Mouse (Mus musculus) C2C12 (cell line): ENCODE data around the gene Fam213b. TPM values are rescaled to one million over a fixed set of nuclear protein-coding genes. Genes with fewer than 3 reads are reported as not detected.

Experiments
- H3K27me3 ChIP-seq: one replicate; pipeline ENCODE4 v1.6.1; 2011; ENCODE audit not compliant: control insufficient read depth, insufficient read depth, insufficient read length
- H3K36me3 ChIP-seq: one replicate; pipeline ENCODE4 v1.6.1; 2011; ENCODE audit not compliant: control insufficient read depth, insufficient read depth
- H3K4me3 ChIP-seq: one replicate; pipeline ENCODE4 v1.5.1; 2011; ENCODE audit warnings: mild to moderate bottlenecking, control low read depth; ENCODE audit not compliant: poor library complexity, insufficient read depth, severe bottlenecking
- H3K79me2 ChIP-seq: one replicate; pipeline ENCODE4 v1.6.1; 2011; ENCODE audit not compliant: control insufficient read depth, insufficient read depth
- H3K79me3 ChIP-seq: one replicate; pipeline ENCODE4 v1.6.1; 2011; ENCODE audit warnings: low read depth, control low read depth
- H3ac ChIP-seq: one replicate; pipeline ENCODE3; 2011; ENCODE audit warnings: low read depth; ENCODE audit not compliant: control insufficient read depth, insufficient read length
- CEBPB ChIP-seq: IDR thresholded peaks from one replicate; pipeline ENCODE4 v1.6.1; 2011; ENCODE audit warnings: low read depth, mild to moderate bottlenecking, control low read depth, moderate library complexity
- CTCF ChIP-seq: IDR thresholded peaks from one replicate; pipeline ENCODE4 v1.5.1; 2011; ENCODE audit not compliant: control insufficient read depth, insufficient read depth, insufficient read length
- FOSL1 ChIP-seq: IDR thresholded peaks from one replicate; pipeline ENCODE4 v1.8.0; 2011; ENCODE audit warnings: mild to moderate bottlenecking, low read length; ENCODE audit not compliant: poor library complexity, insufficient read depth, severe bottlenecking
- MAX ChIP-seq: IDR thresholded peaks from one replicate; pipeline ENCODE4 v1.6.1; 2011; ENCODE audit warnings: mild to moderate bottlenecking, control low read depth
- MYOD1 ChIP-seq: IDR thresholded peaks from one replicate; pipeline ENCODE4 v1.6.1; 2011; ENCODE audit warnings: low read depth; ENCODE audit not compliant: control insufficient read depth, insufficient read length
- MYOG ChIP-seq: IDR thresholded peaks from one replicate; pipeline ENCODE4 v1.6.1; 2011; ENCODE audit not compliant: control insufficient read depth, insufficient read length; ENCODE audit errors: extremely low read depth
- USF1 ChIP-seq: IDR thresholded peaks from one replicate; pipeline ENCODE4 v1.6.1; 2011; ENCODE audit warnings: low read depth, mild to moderate bottlenecking, control low read depth, moderate library complexity
- polyA plus RNA-seq: library from polyadenylated mRNA; unstranded; fragments of >200 nt; fragmentation: generic; extraction: Trizol; gene quantifications from one replicate; pipeline ENCODE4 v1.2.1, GENCODE M21; 2012; ENCODE audit warnings: missing spikeins

Gene Fam213b
- polyA plus RNA-seq, 1 experiment: 1.9 TPM

DNA sequence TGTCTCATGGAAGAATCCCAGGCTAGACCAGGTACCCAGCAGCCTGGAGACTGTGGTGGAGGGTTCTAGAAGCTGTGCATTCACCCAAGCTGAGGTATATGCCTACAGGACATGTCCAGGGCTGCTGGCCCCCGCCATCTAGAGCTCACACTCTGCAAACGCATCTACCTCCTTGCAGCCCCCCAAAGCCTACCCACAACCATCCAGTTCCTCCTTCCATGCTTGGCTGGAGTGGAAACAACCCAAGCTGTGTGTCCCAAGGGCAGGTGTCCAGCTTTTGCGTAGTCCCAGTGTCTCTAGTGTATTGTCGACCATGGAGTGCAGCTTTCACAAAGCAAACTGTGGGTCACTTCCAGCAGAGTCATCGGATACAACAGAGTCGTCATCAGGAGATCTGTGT, 31.7 kb downstream of the Fam213b start:
- Histone ChIP-seq H3K79me3 (no peaks in the 10 kb centered on the region), H3K4me3 (no peak overlapping the region), H3K27me3 (peaks cover 41% of the 10 kb centered on the region), H3ac (no peak overlapping the region), H3K36me3 (no peaks in the 10 kb centered on the region), H3K79me2 (no peaks in the 10 kb centered on the region)
- TF ChIP-seq FOSL1 (no peak), MAX (no peak), MYOD1 (no peak), CTCF (no peak), CEBPB (no peak), MYOG (no peak), USF1 (no peak)

DNA sequence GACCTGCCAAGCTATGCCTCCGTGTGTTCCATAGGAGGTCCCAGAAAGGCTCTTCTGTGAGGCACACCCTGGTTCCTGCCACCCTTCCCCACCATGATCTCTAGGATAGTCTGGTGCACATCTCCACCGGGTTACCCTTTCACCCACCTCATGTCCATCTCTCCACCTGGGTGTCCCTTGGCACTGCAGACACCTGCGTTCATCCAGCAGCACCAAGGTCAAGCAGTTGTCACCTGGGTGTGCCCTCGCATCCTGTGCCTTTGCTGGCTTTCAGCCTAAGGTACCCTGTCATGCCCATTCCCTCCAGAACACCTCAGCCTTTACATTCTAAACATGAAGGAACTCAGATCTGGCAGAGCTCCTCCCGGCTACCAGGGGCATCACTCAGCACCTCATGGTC, 32.5 kb downstream of the Fam213b start:
- H3K4me3 ChIP-seq: no peak overlapping the region
- H3K36me3 ChIP-seq: no peaks in the 10 kb centered on the region
- TF ChIP-seq USF1: no peak
- TF ChIP-seq CEBPB: no peak
- no peak for TF ChIP-seq MAX
- TF ChIP-seq MYOG: no peak
- TF ChIP-seq MYOD1: no peak
- TF ChIP-seq FOSL1: no peak
- TF ChIP-seq CTCF: no peak
- no peaks in the 10 kb centered on the region for H3K79me2 ChIP-seq
- no peaks in the 10 kb centered on the region for H3K79me3 ChIP-seq
- H3K27me3 ChIP-seq: peaks cover 37% of the 10 kb centered on the region
- H3ac ChIP-seq: no peak overlapping the region

DNA sequence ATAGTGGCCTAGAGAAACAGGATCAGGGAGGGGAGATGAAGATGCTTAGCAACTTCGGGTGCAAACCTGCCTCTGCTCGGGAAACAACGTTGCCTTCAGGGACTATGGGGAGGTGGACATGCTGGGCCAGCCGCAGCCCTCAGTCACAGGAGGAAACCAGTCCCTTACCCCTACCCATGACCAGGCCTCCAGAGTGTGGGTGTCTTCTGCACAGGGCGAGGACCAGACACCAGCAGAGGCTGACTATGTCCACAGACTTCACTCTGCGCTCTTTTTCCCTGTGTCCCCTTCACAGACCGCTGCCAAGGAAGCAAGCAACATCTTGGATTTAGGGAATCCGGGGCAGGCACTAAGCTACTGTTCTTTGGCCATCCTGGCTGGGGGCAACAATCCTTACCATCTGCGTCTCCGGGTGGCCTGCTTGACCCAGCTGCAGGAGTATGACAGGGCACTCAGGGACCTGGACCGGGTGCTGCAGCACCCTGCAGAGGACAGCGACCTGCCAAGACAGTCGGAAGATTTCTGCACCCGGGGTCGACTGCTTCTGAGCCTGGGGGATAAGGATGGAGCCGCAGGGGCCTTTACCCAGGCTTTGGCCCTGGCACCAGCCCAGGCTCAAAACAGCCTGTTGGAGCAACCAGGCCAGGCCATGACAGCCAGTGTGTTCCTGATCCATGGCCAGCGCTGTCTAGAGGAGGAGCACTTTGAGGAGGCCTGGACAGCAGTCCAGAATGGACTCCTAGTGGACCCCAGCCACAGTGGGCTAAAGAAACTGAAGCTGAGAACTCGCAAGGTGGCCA, 33.8 kb downstream of the Fam213b start:
- H3K4me3 ChIP-seq: no peak overlapping the region
- no peak overlapping the region for H3ac ChIP-seq
- no peaks in the 10 kb centered on the region for H3K79me2 ChIP-seq
- H3K27me3 ChIP-seq: peaks cover 47% of the 10 kb centered on the region
- TF ChIP-seq MYOD1 (no peak), FOSL1 (no peak), CTCF (no peak), USF1 (no peak), MAX (no peak), MYOG (no peak), CEBPB (no peak)
- no peaks in the 10 kb centered on the region for H3K36me3 ChIP-seq
- H3K79me3 ChIP-seq: no peaks in the 10 kb centered on the region

DNA sequence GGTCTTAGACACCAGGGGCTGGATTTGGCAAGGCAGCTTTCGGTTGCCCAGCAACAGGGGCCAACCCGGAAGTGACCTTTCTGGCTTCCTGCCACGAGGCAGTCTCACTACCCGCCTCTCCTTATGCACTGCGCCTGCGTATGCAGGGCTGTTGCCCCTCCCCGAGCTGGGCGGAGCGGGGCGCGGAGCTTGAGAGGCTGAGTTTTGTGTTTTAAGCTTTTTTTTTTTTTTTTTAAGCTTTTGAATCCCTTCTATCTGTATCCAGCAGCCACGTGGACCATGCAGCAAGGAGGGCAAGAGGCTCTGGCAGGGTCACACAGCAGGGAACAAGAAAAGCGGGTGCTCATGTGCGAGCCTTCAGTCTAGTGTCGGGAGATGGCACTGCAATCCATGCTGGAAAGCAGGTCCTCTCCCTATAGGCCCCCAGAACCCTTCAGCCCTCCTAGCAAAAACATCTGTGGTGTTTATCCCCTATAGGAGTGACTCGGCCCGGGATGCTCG, 34.6 kb downstream of the Fam213b start:
- no peak overlapping the region for H3K4me3 ChIP-seq

DNA sequence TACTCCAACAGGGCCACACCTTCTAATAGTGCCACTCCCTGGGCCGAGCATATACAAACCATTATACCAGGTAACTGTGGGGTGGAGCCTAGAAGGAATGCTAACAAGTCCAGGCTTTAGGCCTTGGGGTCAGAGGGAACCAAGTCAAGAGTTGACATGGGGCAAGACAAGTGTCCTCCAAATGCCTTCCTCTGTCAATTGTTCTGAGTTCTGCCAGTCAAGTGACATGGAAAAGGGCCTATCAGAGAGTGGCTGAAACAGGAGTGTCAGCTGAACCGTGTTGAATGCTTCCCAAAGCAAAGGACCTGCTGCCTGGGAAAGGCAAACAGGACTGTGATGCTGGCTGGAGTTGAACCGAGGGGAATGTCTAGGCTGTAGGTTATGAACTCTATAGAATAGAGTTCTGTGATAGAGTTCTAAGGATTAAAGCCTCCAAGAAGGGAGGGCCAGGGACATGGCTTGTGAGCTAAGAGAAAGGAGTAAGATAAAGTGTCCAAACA, 35.4 kb downstream of the Fam213b start:
- no peak overlapping the region for H3K4me3 ChIP-seq
- no peaks in the 10 kb centered on the region for H3K79me2 ChIP-seq
- no peaks in the 10 kb centered on the region for H3K36me3 ChIP-seq
- no peak for TF ChIP-seq FOSL1
- TF ChIP-seq MYOG: no peak
- no peak overlapping the region for H3ac ChIP-seq
- H3K79me3 ChIP-seq: no peaks in the 10 kb centered on the region
- H3K27me3 ChIP-seq: peaks cover 42% of the 10 kb centered on the region

More for the DNA sequence above, 34.6 kb downstream of the Fam213b start:
- no peaks in the 10 kb centered on the region for H3K79me2 ChIP-seq
- TF ChIP-seq FOSL1: no peak
- no peak for TF ChIP-seq MYOG
- TF ChIP-seq MYOD1: no peak
- no peak for TF ChIP-seq CEBPB
- TF ChIP-seq CTCF: no peak
- TF ChIP-seq MAX: no peak
- no peak for TF ChIP-seq USF1
- no peaks in the 10 kb centered on the region for H3K36me3 ChIP-seq
- H3ac ChIP-seq: no peak overlapping the region
- H3K27me3 ChIP-seq: peaks cover 50% of the 10 kb centered on the region
- no peaks in the 10 kb centered on the region for H3K79me3 ChIP-seq

DNA sequence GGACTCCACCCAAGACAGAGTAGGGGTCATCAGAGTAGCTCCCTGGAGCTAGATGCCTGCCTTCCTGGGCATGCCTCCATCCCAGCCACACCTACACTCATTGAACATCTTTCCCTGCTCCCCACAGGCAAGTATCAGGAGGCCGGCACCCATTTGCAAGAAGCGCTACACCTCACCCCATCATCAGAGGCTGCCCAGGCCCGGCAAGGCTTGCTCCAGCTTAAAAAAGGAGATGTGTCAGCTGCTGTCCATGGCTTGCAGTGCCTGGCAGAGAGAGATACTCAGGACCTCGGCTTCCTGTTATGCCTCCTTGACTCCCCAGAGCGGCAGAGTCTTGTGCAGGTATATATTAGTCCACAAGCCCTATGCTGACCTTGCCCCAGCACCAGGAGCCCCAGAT, 37.0 kb downstream of the Fam213b start:
- TF ChIP-seq MAX: no peak
- TF ChIP-seq CEBPB: no peak
- no peak for TF ChIP-seq CTCF
- TF ChIP-seq FOSL1: no peak
- no peak for TF ChIP-seq MYOD1
- no peak for TF ChIP-seq USF1
- no peak for TF ChIP-seq MYOG
- Histone ChIP-seq H3K27me3 (peaks cover 30% of the 10 kb centered on the region), H3K79me3 (no peaks in the 10 kb centered on the region), H3K79me2 (no peaks in the 10 kb centered on the region), H3ac (no peak overlapping the region), H3K4me3 (no peak overlapping the region), H3K36me3 (no peaks in the 10 kb centered on the region)
